Mouse (Mus musculus): Measurements from ENCODE around the gene Enox1. TPM values are rescaled to one million over a fixed set of nuclear protein-coding genes. Genes with fewer than 3 reads are reported as not detected.

Enox1 gene
- polyA plus RNA-seq, 1 experiment = 0.65 TPM

- no peak overlapping the region for H3K4me3 ChIP-seq (replicated peaks; ENCODE audit: control insufficient read depth, low read depth, low read length)
- H3K27ac ChIP-seq (ENCODE audit: control insufficient read depth, insufficient read depth, low read depth, low read length, poor library complexity) = no peak overlapping the region
- no peak for TF ChIP-seq CTCF (IDR thresholded peaks at IDR 0.05; ENCODE audit: control insufficient read depth, insufficient read depth, low read length)
- no peak for TF ChIP-seq POLR2A (IDR thresholded peaks at IDR 0.05; ENCODE audit: borderline replicate concordance, control insufficient read depth, low read depth, low read length)
- 73% methylated on average over 7 of the region's 7 CpGs for WGBS
- no peaks in the 10 kb centered on the region for H3K4me1 ChIP-seq (ENCODE audit: control insufficient read depth, insufficient read depth, low read length)
Observed at GRCm38 (mm10) chr14:77180241-77180640, 23.7 kb downstream of the Enox1 start.

- no peaks in the 10 kb centered on the region for H3K4me1 ChIP-seq (ENCODE audit: control insufficient read depth, insufficient read depth, low read length)
- H3K4me3 ChIP-seq (replicated peaks; ENCODE audit: control insufficient read depth, low read depth, low read length) = no peak overlapping the region
- no peak for TF ChIP-seq CTCF (IDR thresholded peaks at IDR 0.05; ENCODE audit: control insufficient read depth, insufficient read depth, low read length)
- no peak for TF ChIP-seq POLR2A (IDR thresholded peaks at IDR 0.05; ENCODE audit: borderline replicate concordance, control insufficient read depth, low read depth, low read length)
- 64% methylated on average over 13 of the region's 13 CpGs for WGBS
- H3K27ac ChIP-seq (ENCODE audit: control insufficient read depth, insufficient read depth, low read depth, low read length, poor library complexity) = no peak overlapping the region
Observed at GRCm38 (mm10) chr14:77180753-77181374, 24.3 kb downstream of the Enox1 start.

GRCm38 (mm10) chr14:77183491-77183890, 26.9 kb downstream of the Enox1 start:
- H3K4me3 ChIP-seq (replicated peaks; ENCODE audit: control insufficient read depth, low read depth, low read length) = no peak overlapping the region
- H3K4me1 ChIP-seq (ENCODE audit: control insufficient read depth, insufficient read depth, low read length) = no peaks in the 10 kb centered on the region
- WGBS = 79% methylated on average over 5 of the region's 5 CpGs
- TF ChIP-seq CTCF (IDR thresholded peaks at IDR 0.05; ENCODE audit: control insufficient read depth, insufficient read depth, low read length) (no peak), POLR2A (IDR thresholded peaks at IDR 0.05; ENCODE audit: borderline replicate concordance, control insufficient read depth, low read depth, low read length) (no peak)
- no peak overlapping the region for H3K27ac ChIP-seq (ENCODE audit: control insufficient read depth, insufficient read depth, low read depth, low read length, poor library complexity)

GRCm38 (mm10) chr14:77190158-77190557, 33.6 kb downstream of the Enox1 start:
- TF ChIP-seq CTCF (IDR thresholded peaks at IDR 0.05; ENCODE audit: control insufficient read depth, insufficient read depth, low read length) (no peak), POLR2A (IDR thresholded peaks at IDR 0.05; ENCODE audit: borderline replicate concordance, control insufficient read depth, low read depth, low read length) (no peak)
- Histone ChIP-seq H3K4me3 (replicated peaks; ENCODE audit: control insufficient read depth, low read depth, low read length) (no peak overlapping the region), H3K4me1 (ENCODE audit: control insufficient read depth, insufficient read depth, low read length) (no peaks in the 10 kb centered on the region), H3K27ac (ENCODE audit: control insufficient read depth, insufficient read depth, low read depth, low read length, poor library complexity) (no peak overlapping the region)
- 68% methylated on average over 2 of the region's 2 CpGs for WGBS

DNA sequence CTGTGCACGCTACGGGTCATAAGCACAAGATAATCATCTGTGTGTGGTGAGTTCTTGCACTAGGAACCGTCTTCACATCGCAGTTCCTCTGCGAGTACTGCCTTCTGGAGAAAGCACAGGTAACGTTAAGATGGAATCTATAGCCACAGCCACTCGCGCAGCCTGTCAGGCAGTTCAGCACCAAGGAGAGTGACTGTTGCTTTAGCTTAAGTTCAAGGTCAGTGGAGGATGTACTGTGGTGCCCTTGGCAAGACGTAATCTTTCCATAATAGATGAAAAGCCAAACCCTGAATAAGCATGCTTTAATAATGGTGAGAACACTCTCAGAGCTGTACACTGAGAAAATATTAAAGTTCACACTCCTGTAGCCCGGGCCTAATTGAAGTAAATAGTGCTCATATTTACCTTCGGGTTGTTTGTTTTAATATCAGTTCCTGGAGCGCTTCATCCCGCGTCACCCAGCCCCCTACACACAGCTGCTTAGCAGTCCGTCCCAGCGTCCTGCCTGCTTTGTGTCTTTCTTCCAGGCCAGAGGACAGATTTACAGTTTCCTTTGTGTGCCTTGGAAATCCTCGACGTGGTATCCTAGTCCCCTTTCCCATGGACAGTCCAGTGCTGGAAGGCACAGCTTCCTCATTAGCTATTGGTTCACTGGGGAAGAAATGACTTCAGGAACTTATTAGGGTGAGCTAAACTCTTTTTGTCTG, 38.9 kb downstream of the Enox1 start:
- no peaks in the 10 kb centered on the region for H3K4me1 ChIP-seq (ENCODE audit: control insufficient read depth, insufficient read depth, low read length)
- no peak overlapping the region for H3K27ac ChIP-seq (ENCODE audit: control insufficient read depth, insufficient read depth, low read depth, low read length, poor library complexity)
- no peak overlapping the region for H3K4me3 ChIP-seq (replicated peaks; ENCODE audit: control insufficient read depth, low read depth, low read length)
- WGBS = 44% methylated on average over 18 of the region's 18 CpGs
- TF ChIP-seq CTCF (IDR thresholded peaks at IDR 0.05; ENCODE audit: control insufficient read depth, insufficient read depth, low read length) (no peak), POLR2A (IDR thresholded peaks at IDR 0.05; ENCODE audit: borderline replicate concordance, control insufficient read depth, low read depth, low read length) (no peak)

GRCm38 (mm10) chr14:77196246-77196645, 39.7 kb downstream of the Enox1 start:
- WGBS = 61% methylated on average over 3 of the region's 3 CpGs
- TF ChIP-seq POLR2A (IDR thresholded peaks at IDR 0.05; ENCODE audit: borderline replicate concordance, control insufficient read depth, low read depth, low read length) = no peak
- TF ChIP-seq CTCF (IDR thresholded peaks at IDR 0.05; ENCODE audit: control insufficient read depth, insufficient read depth, low read length) = no peak
- Histone ChIP-seq H3K4me1 (ENCODE audit: control insufficient read depth, insufficient read depth, low read length) (no peaks in the 10 kb centered on the region), H3K4me3 (replicated peaks; ENCODE audit: control insufficient read depth, low read depth, low read length) (no peak overlapping the region), H3K27ac (ENCODE audit: control insufficient read depth, insufficient read depth, low read depth, low read length, poor library complexity) (no peak overlapping the region)

DNA sequence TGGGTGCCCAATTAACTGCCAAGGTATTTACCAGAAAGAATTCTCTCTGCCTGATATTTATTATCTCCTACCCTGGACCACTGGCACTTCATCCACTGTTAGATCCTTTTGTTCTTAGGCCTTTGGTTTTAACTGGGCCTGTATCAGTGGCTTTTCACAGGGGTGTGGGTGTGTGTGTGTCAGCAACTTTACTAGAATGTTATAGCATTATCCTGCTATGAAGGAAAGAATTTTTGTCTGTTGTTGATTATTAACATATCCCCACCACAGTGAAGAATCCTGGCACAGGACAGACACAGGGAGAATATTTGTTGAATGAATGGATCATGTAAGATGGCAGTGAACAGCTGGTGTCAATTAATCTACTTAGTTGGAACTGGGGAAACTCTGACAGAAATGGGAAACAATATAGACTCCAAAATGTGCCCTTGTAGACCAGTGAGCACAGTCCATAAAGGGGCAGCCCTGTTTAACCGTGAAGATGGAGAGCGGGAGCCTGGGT, 40.9 kb downstream of the Enox1 start:
- H3K4me3 ChIP-seq (replicated peaks; ENCODE audit: control insufficient read depth, low read depth, low read length) = no peak overlapping the region
- no peak overlapping the region for H3K27ac ChIP-seq (ENCODE audit: control insufficient read depth, insufficient read depth, low read depth, low read length, poor library complexity)
- 77% methylated on average over 2 of the region's 2 CpGs for WGBS
- TF ChIP-seq POLR2A (IDR thresholded peaks at IDR 0.05; ENCODE audit: borderline replicate concordance, control insufficient read depth, low read depth, low read length) = no peak
- TF ChIP-seq CTCF (IDR thresholded peaks at IDR 0.05; ENCODE audit: control insufficient read depth, insufficient read depth, low read length) = no peak
- H3K4me1 ChIP-seq (ENCODE audit: control insufficient read depth, insufficient read depth, low read length) = no peaks in the 10 kb centered on the region

DNA sequence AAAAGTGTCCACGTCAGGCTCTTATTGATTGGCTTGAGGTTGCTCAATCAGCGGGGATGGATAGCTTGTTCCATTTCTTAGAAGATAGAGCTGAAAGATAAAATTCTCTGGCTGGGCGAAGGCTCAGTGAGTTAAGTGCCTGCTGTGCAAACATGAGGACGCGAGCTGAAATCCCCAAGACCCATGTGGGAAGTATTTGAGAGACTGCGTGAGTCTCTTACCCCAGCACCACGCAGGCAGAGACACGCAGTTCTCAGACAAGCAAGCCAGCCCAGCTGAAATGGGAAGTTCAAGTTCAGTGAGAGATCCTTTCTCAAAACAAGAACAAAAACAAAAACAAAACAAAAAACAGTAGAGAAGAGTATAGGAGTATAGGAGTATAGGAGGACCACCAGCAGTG, 54.3 kb downstream of the Enox1 start:
- Histone ChIP-seq H3K27ac (ENCODE audit: control insufficient read depth, insufficient read depth, low read depth, low read length, poor library complexity) (no peak overlapping the region), H3K4me1 (ENCODE audit: control insufficient read depth, insufficient read depth, low read length) (no peaks in the 10 kb centered on the region), H3K4me3 (replicated peaks; ENCODE audit: control insufficient read depth, low read depth, low read length) (no peak overlapping the region)
- TF ChIP-seq POLR2A (IDR thresholded peaks at IDR 0.05; ENCODE audit: borderline replicate concordance, control insufficient read depth, low read depth, low read length) (no peak), CTCF (IDR thresholded peaks at IDR 0.05; ENCODE audit: control insufficient read depth, insufficient read depth, low read length) (no peak)
- WGBS = 79% methylated on average over 8 of the region's 8 CpGs
